33 mouse cellular contexts compared by ENCODE assay signal in genomic region chr7:29556283-29556682, GRCm38 (mm10).
"Had no signal": no experiment of that assay in that cellular context is flagged by ENCODE, and none has a peak within 500 bp of the region (broad histone marks: within the 10 kb centered on the region; RNA-seq: fewer than 3 reads in every experiment).

No protein-coding gene starts in this region.

- H3K9ac ChIP-seq: heart, embryonic 12.5 days; heart, embryonic 13.5 days; heart, embryonic 15.5 days; hindbrain, embryonic 12.5 days; hindbrain, embryonic 13.5 days; hindbrain, embryonic 14.5 days; hindbrain, embryonic 15.5 days; intestine, embryonic 15.5 days; kidney, embryonic 15.5 days had no signal

- H3K9me3 ChIP-seq: heart, embryonic 10.5 days; heart, embryonic 12.5 days; heart, embryonic 15.5 days; hindbrain, embryonic 12.5 days; hindbrain, embryonic 13.5 days; hindbrain, embryonic 15.5 days; intestine, embryonic 15.5 days; kidney, embryonic 15.5 days had no signal

- H3K4me3 ChIP-seq: heart, embryonic 10.5 days; heart, embryonic 12.5 days; heart, embryonic 13.5 days; heart, embryonic 15.5 days; hindbrain, embryonic 10.5 days; hindbrain, embryonic 12.5 days; hindbrain, embryonic 13.5 days; hindbrain, embryonic 15.5 days; intestine, embryonic 15.5 days; kidney, embryonic 15.5 days; layer of hippocampus, adult 2 months had no signal

- H3K27ac ChIP-seq: heart, embryonic 10.5 days; heart, embryonic 13.5 days; heart, embryonic 15.5 days; hindbrain, embryonic 10.5 days; hindbrain, embryonic 12.5 days; hindbrain, embryonic 13.5 days; hindbrain, embryonic 14.5 days; hindbrain, embryonic 15.5 days; hindbrain, postnatal 0 days; intestine, embryonic 15.5 days; kidney, embryonic 15.5 days; layer of hippocampus, adult 2 months had no signal

- H3K4me2 ChIP-seq: heart, embryonic 11.5 days; heart, embryonic 12.5 days; heart, embryonic 13.5 days; heart, embryonic 15.5 days; hindbrain, embryonic 12.5 days; hindbrain, embryonic 13.5 days; hindbrain, embryonic 14.5 days; hindbrain, embryonic 15.5 days; intestine, embryonic 15.5 days; kidney, embryonic 15.5 days had no signal

- ATAC-seq: hindbrain, embryonic 16.5 days; hindbrain, postnatal 0 days; inflammation-experienced regulatory T-cells, adult 6 months; intestine, embryonic 15.5 days; intestine, embryonic 16.5 days; intestine, postnatal 0 days had no signal

- H3K36me3 ChIP-seq: heart, embryonic 10.5 days; heart, embryonic 12.5 days; heart, embryonic 13.5 days; heart, embryonic 15.5 days; hindbrain, embryonic 10.5 days; hindbrain, embryonic 12.5 days; hindbrain, embryonic 13.5 days; hindbrain, embryonic 15.5 days; intestine, embryonic 15.5 days; kidney, embryonic 15.5 days had no signal

- H3K4me1 ChIP-seq: heart, embryonic 10.5 days; heart, embryonic 12.5 days; heart, embryonic 13.5 days; heart, embryonic 15.5 days; hindbrain, embryonic 10.5 days; hindbrain, embryonic 12.5 days; hindbrain, embryonic 13.5 days; hindbrain, embryonic 15.5 days; intestine, embryonic 15.5 days had no signal

- DNase-seq: heart, postnatal 10 days; heart, postnatal 14 days; heart, postnatal 36 days; heart, postnatal 4 days; kidney, adult 11 months; kidney, adult 18-20 months; kidney, adult 2 months; kidney, adult 8-10 months; kidney, adult 9 months; kidney, postnatal 10 days; kidney, postnatal 25 days; kidney, postnatal 36 days; kidney, postnatal 4 days; layer of hippocampus, adult 9-11 months; layer of hippocampus, postnatal 36 days had no signal

- H3K27me3 ChIP-seq: heart, embryonic 12.5 days; heart, embryonic 13.5 days; heart, embryonic 15.5 days; hindbrain, embryonic 12.5 days; hindbrain, embryonic 13.5 days; hindbrain, embryonic 15.5 days; intestine, embryonic 15.5 days; kidney, embryonic 15.5 days had no signal
